Mouse (Mus musculus) midbrain, postnatal 0 days (tissue): ENCODE results near the gene Slc5a5. TPM values are rescaled to one million over a fixed set of nuclear protein-coding genes. Genes with fewer than 3 reads are reported as not detected.

Experiments used
- ATAC-seq: fragments of 200-750 bp; cut with Nextera tagmentation; 2 replicates; pipeline ENCODE4 v1.8.0; 2017; ENCODE audit warnings: moderate number of reproducible peaks, mild to moderate bottlenecking, moderate TSS enrichment, moderate library complexity; ENCODE audit not compliant: low FRiP score
- DNase-seq: peaks from one replicate; pipeline ENCODE4 v3.0.0-alpha.2; 2015; ENCODE audit warnings: low spot score
- H3K27ac ChIP-seq: fragments of 300-500 bp; sonication (generic); 2 replicates; pipeline ENCODE4 v1.5.1; 2014; ENCODE audit warnings: low read depth, mild to moderate bottlenecking, low read length, mixed read lengths
- H3K27me3 ChIP-seq: fragments of 300-500 bp; sonication (generic); 2 replicates; pipeline ENCODE4 v1.6.1; 2014; ENCODE audit warnings: low read length, control low read depth, mixed read lengths; ENCODE audit not compliant: insufficient read depth
- H3K36me3 ChIP-seq: fragments of 300-500 bp; sonication (generic); 2 replicates; pipeline ENCODE4 v1.6.1; 2014; ENCODE audit warnings: low read length, control low read depth, mixed read lengths; ENCODE audit not compliant: insufficient read depth
- H3K4me1 ChIP-seq: fragments of 300-500 bp; sonication (generic); 2 replicates; pipeline ENCODE4 v1.6.1; 2014; ENCODE audit warnings: mild to moderate bottlenecking, control low read depth, antibody characterized with exemption, low read length, mixed read lengths; ENCODE audit not compliant: insufficient read depth
- H3K4me2 ChIP-seq: fragments of 300-500 bp; sonication (generic); 2 replicates; pipeline ENCODE4 v1.6.1; 2014; ENCODE audit warnings: low read depth, mild to moderate bottlenecking, low read length, mixed read lengths; ENCODE audit not compliant: poor library complexity, severe bottlenecking
- H3K4me3 ChIP-seq: fragments of 300-500 bp; sonication (generic); 2 replicates; pipeline ENCODE4 v1.5.1; 2014; ENCODE audit warnings: low read depth, mild to moderate bottlenecking, low read length, moderate library complexity
- H3K9ac ChIP-seq: fragments of 300-500 bp; sonication (generic); replicated peaks from 2 replicates; pipeline ENCODE4 v1.6.1; 2014; ENCODE audit warnings: mild to moderate bottlenecking, low read length, moderate library complexity, mixed read lengths; ENCODE audit not compliant: poor library complexity, severe bottlenecking
- H3K9me3 ChIP-seq: fragments of 300-500 bp; sonication (generic); 2 replicates; pipeline ENCODE4 v1.6.1; 2016; ENCODE audit warnings: low read length, control low read depth
- CTCF ChIP-seq: IDR thresholded peaks from 2 replicates; pipeline ENCODE4 v1.5.1; 2016; ENCODE audit warnings: antibody characterized with exemption, mild to moderate bottlenecking
- WGBS: fragments of 180-500 bp; shearing (Covaris S2); extraction: QIAGEN DNeasy Blood & Tissue Kit; methylation state at CpG from one replicate; pipeline ENCODE4 v1.1.7; 2014; 5-methylcytosine and 5-hydroxymethylcytosine counted together
- polyA plus RNA-seq: library from polyadenylated mRNA; unstranded; fragments of >200 nt; fragmentation: Nextera tagmentation; extraction: Ambion mirVana; gene quantifications from 2 replicates; pipeline ENCODE4 v1.2.1, GENCODE M21; 2015
- total RNA-seq: library from RNA; depleted of rRNA; stranded (reverse); fragments of >200 nt; gene quantifications from 2 replicates; pipeline ENCODE4 v1.2.3, GENCODE M21; 2014

The Slc5a5 gene
- total and polyA plus RNA-seq, 2 experiments from 2014 or later, result 2.1 to 3.7 TPM

DNA sequence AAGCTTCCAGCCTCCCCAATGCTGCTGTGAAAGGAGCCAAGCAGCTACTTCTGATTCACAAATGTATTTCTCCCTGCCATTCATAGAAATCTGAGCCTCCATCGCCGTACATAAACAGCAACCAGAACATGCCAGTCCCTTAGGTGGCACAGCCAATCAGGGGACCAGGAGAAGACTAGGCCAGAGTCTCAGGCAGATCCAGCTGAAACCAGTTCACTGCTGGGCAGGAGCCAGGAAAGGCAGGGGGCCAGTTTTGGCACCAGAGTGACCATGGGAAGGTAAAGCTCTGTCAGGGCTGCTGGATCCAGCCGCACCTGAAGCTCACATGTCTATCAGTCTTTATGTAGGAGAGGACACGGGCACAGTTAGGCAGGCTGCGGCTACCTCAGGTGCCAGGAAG lies 1.9 kb downstream of the Slc5a5 start:
- Histone ChIP-seq H3K4me3 (no peak overlapping the region), H3K27me3 (peaks cover 20% of the 10 kb centered on the region), H3K36me3 (peaks cover 21% of the 10 kb centered on the region), H3K9me3 (no peaks in the 10 kb centered on the region), H3K4me2 (no peak overlapping the region), H3K4me1 (no peaks in the 10 kb centered on the region), H3K9ac (no peak overlapping the region), H3K27ac (no peak overlapping the region)
- 93% methylated on average over 5 of the region's 5 CpGs for WGBS
- DNase-seq (no peak), ATAC-seq (no peak)
- no peak for TF ChIP-seq CTCF

DNA sequence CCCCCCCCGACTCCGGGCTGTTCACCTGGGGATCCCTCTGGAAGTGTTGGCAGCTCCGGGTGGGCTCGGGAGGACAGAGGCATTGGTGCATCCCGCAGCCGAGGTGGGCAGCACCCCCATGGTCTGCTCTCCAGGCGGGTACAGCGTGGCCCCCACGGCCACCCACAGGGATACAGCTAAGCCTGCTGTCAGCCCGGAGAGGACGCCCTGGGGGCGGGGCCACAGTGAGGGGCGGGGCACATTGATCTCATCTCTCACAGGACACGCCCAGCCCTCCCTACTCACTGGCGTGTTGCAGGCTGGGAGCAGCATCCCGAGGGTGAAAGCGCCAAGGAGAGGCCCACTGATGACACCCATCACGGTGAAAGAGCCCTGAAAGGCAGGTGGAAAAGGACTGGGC lies 4.9 kb downstream of the Slc5a5 start:
- H3K4me2 ChIP-seq, result no peak overlapping the region
- no peak for ATAC-seq
- peaks cover 13% of the 10 kb centered on the region; the same call in 1 of the 2 replicates for H3K27me3 ChIP-seq
- DNase-seq, result no peak
- H3K4me3 ChIP-seq, result no peak overlapping the region
- 5% methylated on average over 16 of the region's 18 CpGs for WGBS
- H3K27ac ChIP-seq, result no peak overlapping the region
- H3K4me1 ChIP-seq, result no peaks in the 10 kb centered on the region
- H3K9ac ChIP-seq, result no peak overlapping the region
- TF ChIP-seq CTCF, result no peak
- no peaks in the 10 kb centered on the region for H3K9me3 ChIP-seq
- no peaks in the 10 kb centered on the region for H3K36me3 ChIP-seq

DNA sequence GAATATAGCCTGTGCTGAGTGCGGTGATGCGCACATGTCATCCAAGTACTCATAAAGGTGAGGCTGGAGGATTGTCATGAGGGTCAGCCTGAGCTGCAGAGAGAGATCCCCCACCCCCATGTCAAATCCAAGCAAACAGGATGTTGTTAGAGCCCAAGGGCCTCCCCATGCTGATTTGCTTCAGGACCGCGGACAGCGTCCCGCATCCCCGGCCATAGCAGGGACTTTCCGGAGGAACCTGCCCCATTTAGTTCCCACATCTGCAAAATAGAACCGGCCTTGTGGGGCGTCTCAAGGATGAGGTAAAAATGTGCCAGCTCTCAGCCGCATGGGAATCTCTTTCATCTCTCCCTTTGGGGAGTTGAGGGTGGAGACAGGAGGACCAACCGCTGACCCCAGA lies 6.9 kb downstream of the Slc5a5 start:
- Histone ChIP-seq H3K9me3 (no peaks in the 10 kb centered on the region), H3K4me3 (no peak overlapping the region), H3K9ac (no peak overlapping the region), H3K27ac (no peak overlapping the region), H3K4me2 (no peak overlapping the region), H3K27me3 (no peaks in the 10 kb centered on the region), H3K36me3 (no peaks in the 10 kb centered on the region), H3K4me1 (no peaks in the 10 kb centered on the region)
- DNase-seq (no peak), ATAC-seq (no peak)
- TF ChIP-seq CTCF, result no peak
- 21% methylated on average over 12 of the region's 12 CpGs for WGBS

DNA sequence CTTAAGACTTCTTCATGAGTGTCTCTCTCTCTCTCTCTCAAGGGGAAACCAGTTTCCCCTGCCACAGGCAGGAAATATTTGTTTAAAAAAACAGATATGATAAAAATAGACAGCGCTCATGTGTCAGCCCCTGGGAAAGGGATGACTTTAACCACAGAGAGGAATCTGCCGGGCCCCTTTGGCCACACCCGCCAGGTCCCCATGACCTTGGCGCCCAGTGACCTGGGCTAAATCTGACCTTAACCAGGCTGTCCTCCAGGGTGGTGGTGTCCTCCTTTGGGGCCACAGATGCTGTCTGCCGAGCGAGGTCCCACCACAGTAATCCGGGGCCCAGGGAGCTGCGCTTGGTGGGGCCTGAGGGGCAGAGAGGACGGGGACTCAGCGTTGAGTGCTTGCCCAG lies 7.9 kb downstream of the Slc5a5 start:
- no peak for ATAC-seq
- H3K4me1 ChIP-seq, result no peaks in the 10 kb centered on the region
- no peak overlapping the region for H3K4me3 ChIP-seq
- no peaks in the 10 kb centered on the region for H3K9me3 ChIP-seq
- no peak for DNase-seq
- H3K36me3 ChIP-seq, result no peaks in the 10 kb centered on the region
- TF ChIP-seq CTCF, result no peak
- 89% methylated on average over 10 of the region's 10 CpGs for WGBS
- H3K4me2 ChIP-seq, result no peak overlapping the region
- no peaks in the 10 kb centered on the region for H3K27me3 ChIP-seq
- H3K27ac ChIP-seq, result no peak overlapping the region
- H3K9ac ChIP-seq, result no peak overlapping the region

DNA sequence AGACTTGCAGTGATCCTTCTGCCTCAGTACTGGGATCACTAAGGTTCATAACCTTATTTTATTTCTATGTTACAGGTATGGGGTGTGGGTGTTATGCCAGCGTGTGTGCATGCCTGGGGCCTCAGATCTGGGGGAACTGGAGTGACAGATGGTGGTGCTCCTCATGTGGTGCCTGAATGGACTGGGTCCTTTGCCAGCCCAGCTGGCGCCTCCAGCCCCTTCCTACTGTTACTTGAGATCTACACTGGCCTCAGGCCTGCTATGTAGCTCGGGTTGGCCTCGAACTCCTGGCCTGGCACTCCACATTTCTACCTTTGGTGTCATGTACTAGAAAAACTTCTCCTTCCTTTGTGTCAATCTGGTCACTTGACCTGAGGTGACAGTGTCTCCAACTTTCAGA lies 8.4 kb downstream of the Slc5a5 start:
- no peak overlapping the region for H3K4me3 ChIP-seq
- no peak for ATAC-seq
- no peak overlapping the region for H3K27ac ChIP-seq
- H3K27me3 ChIP-seq, result no peaks in the 10 kb centered on the region
- H3K9ac ChIP-seq, result no peak overlapping the region
- H3K4me1 ChIP-seq, result no peaks in the 10 kb centered on the region
- no peak overlapping the region for H3K4me2 ChIP-seq
- no peak for DNase-seq
- no peak for TF ChIP-seq CTCF
- no peaks in the 10 kb centered on the region for H3K9me3 ChIP-seq
- WGBS, result 77% methylated on average over 4 of the region's 4 CpGs
- no peaks in the 10 kb centered on the region for H3K36me3 ChIP-seq

DNA sequence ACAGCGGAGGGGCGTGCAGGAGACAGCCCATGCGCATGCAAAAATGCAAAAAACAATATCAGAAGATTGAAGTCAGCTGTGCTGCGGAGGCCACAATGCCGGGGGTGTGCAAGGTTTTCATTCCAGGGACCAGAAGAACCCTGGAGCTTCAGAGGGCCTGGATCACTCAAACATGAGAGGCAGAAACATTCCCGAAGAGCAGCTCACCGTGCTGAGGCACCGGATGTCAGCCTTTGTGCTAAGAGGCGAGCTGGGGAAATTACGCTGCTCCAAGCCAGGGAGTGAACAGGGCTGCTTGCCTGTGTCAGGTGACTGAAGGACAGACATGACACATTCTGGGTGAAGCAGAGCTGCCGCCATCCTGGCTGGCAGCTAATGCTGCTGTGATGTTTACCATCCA lies 12.0 kb downstream of the Slc5a5 start:
- 29% methylated on average over 11 of the region's 11 CpGs for WGBS
- H3K27ac ChIP-seq, result no peak overlapping the region
- no peaks in the 10 kb centered on the region for H3K4me1 ChIP-seq
- no peaks in the 10 kb centered on the region for H3K36me3 ChIP-seq
- H3K4me2 ChIP-seq, result no peak overlapping the region
- no peaks in the 10 kb centered on the region for H3K9me3 ChIP-seq
- no peak for DNase-seq
- H3K9ac ChIP-seq, result peak overlapping the region; percentile 33; the same call in 1 of the 2 replicates
- H3K27me3 ChIP-seq, result no peaks in the 10 kb centered on the region
- ATAC-seq, result no peak
- TF ChIP-seq CTCF, result no peak
- H3K4me3 ChIP-seq, result no peak overlapping the region
